Mouse (Mus musculus) cerebellum, adult 9-11 months (tissue): ENCODE results near the gene Pip5k1b.
"Not testable (repeated sequence)": the region's sequence is repeated elsewhere in the genome, so short reads cannot be mapped to it uniquely, and the experiment has no call there.

Experiments
- DNase-seq: peaks from one replicate; pipeline ENCODE4 v3.0.0; 2022

Pip5k1b gene

GRCm38 (mm10) chr19:24555466-24555903, at the start of gene Pip5k1b:
Gene Pip5k1b (minus strand): TSS chr19:24555872.
- DNase-seq: peak; percentile 84

DNA sequence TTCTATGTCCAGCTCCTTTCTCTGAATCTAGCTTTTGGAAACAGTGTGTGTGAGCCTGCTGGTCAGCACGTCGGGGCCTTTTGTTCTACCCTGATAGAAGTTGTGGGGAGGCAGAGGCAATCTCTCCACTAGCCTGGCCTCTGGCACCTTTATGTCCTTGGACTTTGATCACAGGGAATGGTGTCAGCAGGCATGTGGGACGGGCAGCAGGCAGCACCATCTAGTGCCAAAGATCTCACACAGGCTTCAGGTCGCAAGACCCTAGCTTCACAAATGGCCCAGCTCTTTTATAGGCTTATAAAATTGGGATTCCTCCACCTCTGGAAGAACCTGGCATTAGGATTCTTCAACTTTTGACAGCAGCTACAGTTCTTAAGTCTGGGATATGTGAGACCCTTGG, 48.4 kb upstream of the Pip5k1b start:
- DNase-seq: no peak

DNA sequence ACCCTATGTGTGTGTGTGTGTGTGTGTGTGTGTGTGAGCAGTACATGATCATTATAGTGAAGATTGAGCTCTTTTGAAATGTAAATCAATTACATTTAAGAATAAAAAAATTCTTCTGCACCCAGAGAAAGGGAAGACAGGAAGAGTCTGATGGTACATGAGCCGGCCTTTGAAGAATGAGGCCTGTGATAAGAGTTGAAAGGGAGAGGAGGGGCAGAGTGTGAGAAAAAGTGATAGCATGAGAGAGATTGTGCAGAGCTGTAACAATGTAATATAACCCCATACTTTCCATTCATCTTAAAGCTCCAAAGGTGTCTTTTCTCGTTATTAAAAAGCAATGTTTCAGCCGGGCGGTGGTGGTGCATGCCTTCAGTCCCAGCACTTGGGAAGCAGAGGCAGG, 47.8 kb upstream of the Pip5k1b start:
- no peak for DNase-seq

DNA sequence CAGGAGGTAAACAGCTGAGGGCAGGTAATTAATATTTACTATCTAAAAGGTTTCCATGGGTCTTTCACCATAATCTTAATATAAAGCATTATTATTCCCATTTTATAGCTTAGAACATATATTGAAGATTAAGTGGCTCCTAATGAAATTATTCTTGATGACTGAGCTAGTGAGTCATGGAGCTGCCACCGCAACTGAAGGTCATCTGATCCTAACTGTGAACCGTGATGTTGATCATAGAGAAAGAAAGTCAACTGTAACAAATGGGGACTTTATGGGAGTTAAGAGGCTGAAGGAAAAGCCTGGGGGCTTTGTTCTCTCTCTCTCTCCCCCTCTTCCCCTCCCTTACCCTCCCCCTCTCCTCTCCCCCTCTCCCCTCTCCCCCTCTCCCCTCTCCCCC, 31.1 kb upstream of the Pip5k1b start:
- no peak for DNase-seq

DNA sequence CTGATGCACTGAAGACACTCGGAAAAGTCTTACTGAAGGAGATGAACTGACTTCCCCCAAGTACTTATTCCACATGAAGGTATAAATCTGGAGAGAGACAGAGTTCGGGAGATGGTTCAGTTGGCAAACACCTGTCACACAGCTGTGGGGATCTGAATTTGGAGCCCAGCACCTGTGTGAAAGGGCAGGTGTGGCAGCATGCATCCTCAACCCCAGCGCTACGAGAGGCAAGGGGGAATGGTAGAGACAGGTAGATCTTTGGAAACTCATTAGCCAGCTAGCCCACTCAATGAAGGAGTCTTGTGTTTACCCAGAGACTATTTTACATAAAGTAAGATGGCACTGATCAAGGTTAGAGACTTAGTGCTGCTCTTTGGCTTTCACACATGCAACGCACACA, 29.5 kb upstream of the Pip5k1b start:
- no peak for DNase-seq

DNA sequence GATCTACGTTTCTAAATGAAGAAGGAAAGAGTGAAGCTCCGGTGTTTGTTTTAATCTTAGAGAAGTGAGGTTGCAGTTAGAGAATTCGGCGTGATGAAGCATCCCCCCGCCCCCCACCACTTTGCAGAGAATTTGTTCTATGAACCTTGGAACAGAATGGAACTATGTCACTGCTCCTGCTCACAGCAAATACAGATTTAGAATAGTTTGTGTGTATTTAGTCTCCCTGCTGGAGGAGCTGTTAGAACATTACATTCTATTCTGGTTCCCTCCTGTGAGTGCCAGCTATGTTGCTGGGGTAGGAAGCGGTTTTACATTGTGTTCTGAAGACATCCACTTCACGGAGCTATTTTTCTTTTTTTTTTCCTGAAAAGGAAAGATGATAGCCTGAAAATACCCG, 28.3 kb upstream of the Pip5k1b start:
- DNase-seq: no peak

DNA sequence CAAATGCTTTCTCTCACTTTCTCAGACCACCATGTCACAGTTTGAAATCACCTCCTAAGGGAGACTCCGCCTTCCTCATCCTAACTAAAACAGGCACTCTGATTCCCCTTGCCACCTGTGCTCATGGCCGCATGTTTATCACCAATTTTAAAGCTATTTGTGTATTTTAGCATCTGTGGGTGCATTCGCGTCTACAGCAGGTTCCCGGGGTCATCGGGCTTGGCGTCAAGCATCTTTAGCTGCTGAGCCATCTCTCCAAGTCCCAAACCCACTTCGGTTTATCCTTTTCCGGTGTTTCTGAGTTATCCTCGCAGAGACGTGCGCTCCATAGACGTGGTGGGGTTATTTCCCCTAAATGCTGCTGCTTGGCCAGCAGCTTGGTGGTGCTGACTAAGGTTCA, 20.5 kb upstream of the Pip5k1b start:
- no peak for DNase-seq

DNA sequence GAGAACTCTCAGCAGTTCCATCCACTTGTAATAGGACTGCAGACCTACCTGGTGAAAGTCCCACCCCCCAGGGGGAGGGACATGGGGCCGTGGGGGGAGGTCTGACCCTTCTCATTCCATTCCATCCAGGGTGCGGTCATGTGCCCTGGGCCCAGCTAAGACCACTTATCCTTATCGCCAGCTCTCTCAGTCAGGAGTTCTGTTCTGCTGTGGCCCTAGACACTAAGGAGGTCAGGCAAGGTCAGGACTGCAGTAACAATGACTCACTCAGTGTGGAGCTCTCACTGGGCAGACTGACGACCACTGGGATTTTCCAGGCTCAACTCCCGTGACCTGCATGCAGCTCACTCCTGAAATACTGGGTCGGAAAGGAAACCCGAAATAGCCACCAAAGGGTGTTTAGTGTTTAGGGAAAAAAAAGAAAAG, 16.1 kb upstream of the Pip5k1b start:
- DNase-seq: no peak

- no peak for DNase-seq
Measured at GRCm38 (mm10) chr19:24570969-24571368, 15.3 kb upstream of the Pip5k1b start.

DNA sequence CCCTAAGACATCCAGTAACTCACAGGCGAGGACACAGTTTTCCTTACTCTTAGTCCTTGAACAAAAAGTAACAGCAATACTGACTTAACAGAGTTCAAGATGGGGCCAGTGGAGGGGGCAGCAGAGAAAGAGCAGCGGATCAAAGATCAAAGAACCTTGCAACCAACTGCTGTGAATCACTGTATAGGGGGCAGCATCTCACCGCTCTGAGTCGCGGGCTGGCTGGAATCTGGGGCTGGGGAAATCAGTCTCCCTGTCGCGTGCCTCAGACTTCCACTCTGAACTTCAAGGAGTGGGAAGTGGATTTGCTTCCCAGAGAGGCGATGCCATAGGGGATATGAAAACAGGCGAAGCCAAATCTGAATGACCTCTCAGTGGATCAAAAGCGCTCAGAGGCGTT, 1.8 kb upstream of the Pip5k1b start:
- no peak for DNase-seq

DNA sequence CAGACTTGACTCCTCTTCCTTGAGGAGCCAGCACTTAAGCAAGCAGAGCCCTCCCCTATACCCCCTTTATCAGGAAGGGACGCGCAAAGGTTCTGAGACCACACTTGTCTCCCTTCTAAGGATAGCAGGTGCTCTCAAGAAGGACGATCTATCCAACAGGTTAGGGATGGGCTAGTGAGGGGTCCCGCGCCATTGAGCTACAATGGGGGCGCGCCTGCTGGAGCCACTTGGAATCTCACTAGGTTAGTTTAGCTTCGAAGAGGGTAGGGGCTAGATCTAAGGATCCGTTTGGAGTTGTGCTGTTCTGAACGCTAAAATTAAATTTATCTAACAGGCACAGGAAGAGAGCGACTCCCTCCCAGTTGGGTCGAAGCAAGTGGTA, 904 bp upstream of the Pip5k1b start:
- DNase-seq: no peak

GRCm38 (mm10) chr19:24555904-24556584, 372 bp upstream of the Pip5k1b start:
- peak; percentile 89 for DNase-seq

- DNase-seq: peak; percentile 54
Measured at GRCm38 (mm10) chr19:24554911-24555465, 684 bp downstream of the Pip5k1b start.

DNA sequence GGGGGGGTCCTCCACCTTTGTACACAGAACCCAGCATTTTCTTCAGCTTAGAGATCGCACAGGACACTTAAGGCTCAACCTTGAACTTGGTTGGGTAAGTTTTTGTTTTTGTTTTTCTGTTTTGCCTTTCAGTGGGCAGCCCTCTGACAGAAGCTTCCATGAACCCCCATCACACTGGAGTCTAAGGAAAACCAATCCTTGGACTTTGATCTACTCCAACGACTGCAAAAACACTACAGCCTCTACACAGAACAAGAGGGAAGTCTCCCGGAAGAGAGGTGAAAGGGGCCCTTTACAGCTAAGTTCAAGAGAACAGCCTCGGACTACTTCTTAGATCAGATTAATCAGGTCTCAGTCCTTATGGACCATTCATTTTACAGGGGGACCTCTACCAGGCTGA, 1.2 kb downstream of the Pip5k1b start:
- DNase-seq: no peak

DNA sequence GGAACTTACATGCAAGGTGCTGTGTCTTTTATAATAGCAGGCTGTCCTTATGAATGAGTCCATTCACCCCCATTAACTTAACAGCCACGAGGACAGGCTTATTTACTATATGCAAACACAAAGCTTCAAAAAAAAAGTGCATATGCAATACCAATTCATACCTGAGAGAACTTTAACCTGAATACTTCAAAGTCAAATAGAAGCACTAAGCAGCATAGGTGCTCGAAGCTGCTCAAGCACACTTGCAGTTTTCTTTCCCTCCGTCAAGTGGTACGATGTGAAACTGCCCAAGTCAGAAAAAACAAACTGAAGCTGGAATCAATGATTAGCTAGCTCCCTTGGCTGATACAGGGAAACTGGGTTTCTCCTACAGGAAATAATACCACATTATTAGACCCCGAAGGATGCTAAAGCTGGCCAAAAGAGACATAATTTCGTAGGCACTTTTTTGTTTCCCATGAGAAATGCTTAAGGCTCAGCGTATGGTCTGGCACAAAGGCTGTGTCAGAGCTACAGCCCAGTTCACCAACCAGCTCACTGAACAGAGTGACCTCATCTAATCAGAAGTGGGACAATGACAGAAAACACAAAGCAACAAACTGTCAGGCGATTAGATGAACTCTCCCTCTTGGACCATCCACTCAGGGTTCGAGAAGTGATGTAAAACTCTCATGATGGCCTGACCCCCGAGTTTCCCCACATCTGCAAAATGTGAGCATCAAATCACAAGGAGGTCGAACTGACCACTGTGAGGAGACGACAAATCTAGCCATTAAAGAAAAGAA, 2.2 kb downstream of the Pip5k1b start:
- no peak for DNase-seq

DNA sequence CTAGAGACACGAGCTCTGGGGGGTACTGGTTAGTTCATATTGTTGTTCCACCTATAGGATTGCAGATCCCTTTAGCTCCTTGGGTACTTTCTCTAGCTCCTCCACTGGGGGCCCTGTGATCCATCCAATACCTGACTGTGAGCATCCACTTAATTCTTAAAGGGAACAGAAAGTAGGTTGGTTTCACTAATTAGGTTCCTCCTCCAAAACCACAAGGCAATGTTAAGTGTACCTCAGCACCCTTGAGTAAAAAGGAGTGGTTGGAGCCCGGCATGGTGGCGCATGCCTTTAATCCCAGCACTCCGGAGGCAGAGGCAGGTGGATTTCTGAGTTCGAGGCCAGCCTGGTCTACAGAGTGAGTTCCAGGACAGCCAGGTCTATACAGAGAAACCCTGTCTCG, 3.0 kb downstream of the Pip5k1b start:
- DNase-seq: not testable (repeated sequence)

GRCm38 (mm10) chr19:24551196-24551954, 4.3 kb downstream of the Pip5k1b start:
- DNase-seq: no peak

- DNase-seq: no peak
Measured at GRCm38 (mm10) chr19:24550778-24551177, 4.9 kb downstream of the Pip5k1b start.

GRCm38 (mm10) chr19:24550016-24550415, 5.7 kb downstream of the Pip5k1b start:
- no peak for DNase-seq

DNA sequence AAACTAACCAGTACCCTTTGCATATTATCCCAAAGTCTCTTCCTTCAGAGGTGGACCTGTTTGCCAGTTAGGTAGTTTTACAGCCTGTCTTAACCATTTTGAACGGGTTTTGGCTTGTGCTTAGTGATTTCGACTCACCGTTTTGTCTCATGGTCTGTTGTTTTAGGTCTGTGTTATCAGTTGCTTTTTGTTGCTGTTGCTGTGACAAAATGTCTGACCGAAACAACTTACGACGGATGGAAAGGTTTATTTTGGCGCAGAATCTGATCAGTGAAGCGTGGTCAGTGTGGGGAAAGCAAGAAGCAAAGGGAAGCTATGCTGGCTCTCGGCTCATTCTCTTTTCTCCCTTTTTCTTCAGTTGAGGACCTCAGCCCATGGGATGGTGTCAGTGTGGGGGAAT, 7.3 kb downstream of the Pip5k1b start:
- no peak for DNase-seq

GRCm38 (mm10) chr19:24546153-24546552, 9.5 kb downstream of the Pip5k1b start:
- no peak for DNase-seq

- DNase-seq: no peak
Measured at GRCm38 (mm10) chr19:24543386-24544350, 12.0 kb downstream of the Pip5k1b start.
